Mouse (Mus musculus): Measurements from ENCODE around the gene Nkx1-1.

GRCm38 (mm10) chr5:33430511-33431172, 3.1 kb downstream of the Nkx1-1 start:
- TF ChIP-seq POLR2A (IDR thresholded peaks at IDR 0.05; ENCODE audit: low read depth, low read length) = no peak
- TF ChIP-seq CTCF (IDR thresholded peaks at IDR 0.05; ENCODE audit: extremely low read depth, insufficient read depth, insufficient read length, insufficient replicate concordance) = no peak

Measured in spleen, adult 2 months (tissue).